Mouse (Mus musculus): ENCODE data around the gene Sos2.

The Sos2 gene

DNA sequence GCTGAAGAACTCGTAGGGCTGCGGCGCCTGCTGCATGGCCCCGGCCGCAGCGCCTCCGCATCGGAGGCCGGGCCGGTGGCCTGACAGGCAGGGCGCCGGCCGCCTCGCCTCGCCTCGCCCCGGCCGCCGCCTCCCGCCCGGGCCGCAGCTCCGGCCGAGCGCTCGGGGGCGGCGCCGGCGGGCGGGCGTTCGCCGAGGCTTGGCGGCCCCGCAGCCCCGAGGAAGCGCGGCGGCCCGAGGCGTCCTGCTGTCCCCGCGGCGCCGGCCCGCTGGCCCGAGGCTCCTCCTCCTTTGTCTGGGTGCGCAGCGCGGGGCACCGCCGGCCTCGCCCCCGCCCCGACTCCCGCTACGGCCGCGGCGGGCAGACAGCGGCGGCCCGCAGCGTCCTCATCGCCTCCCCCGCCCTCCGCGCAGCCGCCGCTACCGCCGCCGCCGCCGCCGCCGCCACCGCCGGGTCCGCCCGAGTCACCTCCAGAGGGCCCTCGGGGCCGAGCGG is at the start of gene Sos2:
Gene Sos2, minus strand, starts transcription at position 287 of the 496 bp plus-strand sequence.
- in situ Hi-C loops (cut with MboI, MseI): loop anchor here in 1 of 2 experiments (5.0 kb wide), 1 partner anchor 314 kb away; no protein-coding TSS in a partner anchor

DNA sequence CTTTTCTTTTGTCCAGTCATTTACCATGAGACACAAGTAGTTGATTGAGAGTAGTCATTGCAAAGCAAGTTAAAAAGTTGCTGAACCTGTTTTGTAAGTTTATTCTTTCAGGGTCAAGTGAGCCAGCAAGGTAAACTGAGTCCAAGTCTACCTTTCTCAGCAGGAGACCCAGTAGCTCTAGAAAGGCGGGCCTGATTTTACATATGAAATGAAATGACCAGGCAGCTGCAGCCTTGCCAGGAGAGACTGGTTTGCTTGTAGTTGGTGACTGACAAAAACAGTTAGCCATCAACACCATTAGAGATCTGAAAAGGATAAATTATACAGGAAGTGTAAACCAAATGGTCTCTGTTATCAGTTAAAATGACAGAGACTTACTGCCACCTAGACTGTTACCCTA is 48.7 kb upstream of the Sos2 start:
- in situ Hi-C loops (cut with MboI, MseI): no loop called here

DNA sequence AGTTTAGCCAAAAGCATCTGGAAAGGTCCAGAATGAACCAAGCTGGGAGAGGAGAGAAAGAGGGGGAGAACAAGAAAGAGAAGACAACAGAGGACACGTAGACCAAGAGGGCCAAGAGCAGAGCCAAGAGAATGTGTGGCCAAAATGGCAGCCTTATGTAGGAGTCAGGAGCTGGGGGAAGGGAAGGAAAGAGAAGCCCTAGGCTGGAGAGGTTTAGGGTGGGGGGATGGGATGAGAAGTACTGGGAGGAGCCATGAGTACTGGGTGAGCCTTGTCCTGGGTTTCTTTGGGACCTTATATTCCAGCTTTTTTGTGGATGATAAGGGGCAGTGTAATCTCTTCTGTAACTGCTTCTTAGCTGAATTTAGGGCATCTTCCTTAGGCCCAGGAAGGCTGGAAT is 47.6 kb upstream of the Sos2 start:
- in situ Hi-C loops (cut with MboI, MseI): no loop called here

DNA sequence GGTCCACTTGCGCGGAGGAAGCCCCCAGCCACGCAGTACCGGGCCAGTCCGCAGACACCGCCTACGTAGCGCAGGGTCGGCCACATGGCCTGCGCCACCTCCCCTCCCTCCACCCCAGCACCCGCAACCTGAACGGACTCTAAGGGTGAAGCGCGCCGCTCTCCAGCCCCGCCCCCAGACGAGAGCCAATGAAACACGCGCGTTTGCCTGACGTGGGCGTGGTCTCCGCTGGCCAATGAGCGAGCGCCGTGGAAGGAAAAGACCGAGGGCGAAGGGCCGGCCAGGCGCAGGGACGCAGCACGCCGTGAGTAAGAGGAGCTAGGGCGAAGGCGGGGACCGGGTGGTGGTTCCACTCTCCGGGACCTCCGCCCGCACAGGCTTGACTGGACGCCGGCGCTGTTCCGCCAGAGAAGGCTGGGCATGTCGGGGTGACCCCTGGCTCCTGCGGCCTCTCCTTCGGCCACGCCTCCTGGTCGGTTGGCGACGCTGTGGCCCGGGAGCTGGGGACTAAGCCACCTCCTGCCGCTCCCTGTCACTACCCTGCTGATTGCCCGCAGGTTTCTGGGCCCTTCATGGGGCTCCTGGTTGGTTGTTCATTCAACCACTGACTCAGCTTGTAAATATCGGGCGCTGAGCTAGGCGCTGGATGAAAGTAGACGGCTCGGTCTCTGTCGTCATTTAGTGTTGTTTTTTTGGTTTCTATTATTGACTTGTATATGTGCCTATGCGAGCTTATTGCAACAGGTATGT is 43.2 kb upstream of the Sos2 start, which contains the start of the genes L2hgdh and Atp5s:
Gene L2hgdh, minus strand, starts transcription at position 163 of the 750 bp plus-strand sequence.
Gene Atp5s, plus strand, starts transcription at position 240 of the 750 bp plus-strand sequence.
- in situ Hi-C loops (cut with MboI, MseI): no loop called here

DNA sequence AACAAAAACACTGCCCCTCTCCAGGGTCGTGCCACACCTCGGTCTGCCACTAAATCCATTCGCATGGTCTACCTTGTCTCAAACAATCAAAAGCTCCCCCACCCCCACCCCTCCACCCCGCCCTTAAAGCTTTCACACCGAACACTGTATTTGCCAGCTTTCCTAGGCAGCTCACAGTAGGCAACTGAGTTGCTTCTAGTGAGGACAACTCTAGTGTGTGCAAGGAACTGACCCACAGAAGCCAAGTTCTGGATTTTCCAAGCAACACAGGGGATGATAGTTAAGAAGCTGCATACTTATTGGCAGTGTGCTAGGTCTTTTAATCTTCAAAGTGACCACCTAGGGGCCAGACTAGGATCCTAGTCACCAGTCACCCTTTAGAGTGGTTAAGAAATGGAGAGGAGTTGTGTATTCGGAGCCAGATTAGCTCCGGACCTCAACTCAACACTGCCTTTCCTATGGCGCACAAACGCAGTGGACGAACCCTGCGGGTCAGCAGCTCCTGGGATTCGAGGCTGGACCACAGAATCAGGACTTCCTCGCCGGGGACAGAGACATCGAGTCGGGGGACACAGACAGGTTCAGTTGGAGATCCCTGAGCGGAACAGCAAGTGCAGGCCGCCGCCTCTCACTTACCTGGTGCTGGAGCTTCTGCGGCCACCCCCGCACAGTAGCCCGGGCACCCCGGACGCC is 42.5 kb upstream of the Sos2 start:
- in situ Hi-C loops (cut with MboI, MseI): no loop called here

DNA sequence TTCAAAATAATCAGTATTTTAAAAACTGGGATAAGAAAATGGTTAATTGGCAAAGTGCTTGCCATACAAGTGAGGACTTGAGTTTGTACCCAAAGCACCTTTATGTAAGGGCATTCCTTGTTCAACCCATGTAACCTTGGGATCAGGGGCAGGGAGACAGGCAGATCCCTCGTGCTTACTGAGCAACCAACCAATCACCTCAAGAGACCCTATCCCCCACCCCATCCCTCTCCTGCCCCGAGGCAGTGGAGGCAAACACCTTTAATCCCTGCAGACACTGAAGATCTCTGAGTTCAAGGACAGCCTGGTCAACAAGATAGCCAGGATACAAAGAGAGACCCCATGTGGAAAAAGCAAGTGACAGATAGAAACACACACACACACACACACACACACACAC is 41.7 kb upstream of the Sos2 start:
- in situ Hi-C loops (cut with MboI, MseI): no loop called here

DNA sequence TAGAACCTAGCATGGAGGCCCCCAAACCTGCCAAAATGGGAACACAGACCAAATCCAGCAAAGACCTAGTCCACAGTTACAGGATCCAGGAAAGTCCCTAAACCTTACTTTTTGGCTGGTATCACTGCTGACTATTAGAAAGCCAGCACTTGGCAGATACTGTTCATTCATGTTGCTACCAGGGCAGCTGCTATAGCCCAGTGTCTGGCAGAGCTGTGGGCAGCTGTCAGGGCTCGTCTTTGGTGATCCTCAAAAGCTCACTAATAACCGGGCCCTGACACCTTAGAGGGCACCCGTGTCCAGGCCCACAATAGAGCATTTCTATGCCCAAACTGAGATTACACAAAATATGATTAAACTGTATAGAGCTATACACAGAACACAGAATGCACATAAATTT is 41.2 kb upstream of the Sos2 start:
- in situ Hi-C loops (cut with MboI, MseI): no loop called here

DNA sequence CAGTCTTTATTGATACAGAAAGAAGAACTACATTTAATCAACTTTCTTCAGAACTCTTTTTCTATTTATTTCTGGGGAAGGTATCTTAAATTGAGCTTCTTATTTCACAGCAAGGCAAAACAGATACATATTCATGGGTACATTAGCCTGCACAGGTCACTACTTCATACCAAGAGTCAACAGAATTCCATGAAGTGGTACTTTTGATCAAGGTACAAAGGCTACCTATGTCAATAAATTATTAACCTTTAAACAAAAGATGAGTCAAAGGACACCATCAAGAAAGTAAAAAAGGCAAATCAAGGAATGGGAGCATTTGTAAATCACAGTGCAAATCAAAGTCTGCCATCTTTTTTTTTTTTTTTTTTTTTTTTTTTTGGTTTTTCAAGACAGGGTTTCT is 32.0 kb upstream of the Sos2 start:
- in situ Hi-C loops (cut with MboI, MseI): no loop called here

DNA sequence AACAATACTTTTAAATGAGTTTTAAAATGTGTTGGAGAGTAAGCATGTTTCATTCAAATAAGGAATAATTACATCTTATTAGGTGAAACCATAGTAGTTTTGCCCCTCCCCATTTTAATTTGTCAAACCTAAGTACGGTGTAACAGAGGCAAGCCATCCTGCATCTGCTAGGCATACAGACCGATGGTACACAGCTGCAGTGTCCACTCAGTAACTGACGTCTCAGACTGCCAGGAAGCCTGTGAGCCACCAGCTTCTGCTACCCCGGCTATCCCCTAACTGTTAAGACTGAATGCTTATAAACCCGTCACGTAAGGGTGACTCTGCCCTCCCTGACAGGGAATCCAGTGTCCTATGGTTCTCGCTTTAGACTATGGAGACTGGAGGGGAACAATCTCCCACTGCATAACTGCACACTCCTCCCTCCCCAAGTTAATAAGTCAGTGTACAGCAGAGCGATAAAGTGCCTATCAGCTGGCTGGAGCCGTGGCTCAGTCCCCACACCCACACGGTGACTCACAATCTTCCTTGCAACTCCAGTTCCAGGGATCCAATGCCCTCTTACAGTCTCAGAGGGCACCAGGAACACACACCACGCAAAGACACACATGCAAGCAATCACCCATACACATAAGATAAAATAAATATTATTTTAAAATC is 23.3 kb upstream of the Sos2 start:
- in situ Hi-C loops (cut with MboI, MseI): loop anchor here in 1 of 2 experiments (5.0 kb wide), 1 partner anchor 97 kb away; no protein-coding TSS in a partner anchor

DNA sequence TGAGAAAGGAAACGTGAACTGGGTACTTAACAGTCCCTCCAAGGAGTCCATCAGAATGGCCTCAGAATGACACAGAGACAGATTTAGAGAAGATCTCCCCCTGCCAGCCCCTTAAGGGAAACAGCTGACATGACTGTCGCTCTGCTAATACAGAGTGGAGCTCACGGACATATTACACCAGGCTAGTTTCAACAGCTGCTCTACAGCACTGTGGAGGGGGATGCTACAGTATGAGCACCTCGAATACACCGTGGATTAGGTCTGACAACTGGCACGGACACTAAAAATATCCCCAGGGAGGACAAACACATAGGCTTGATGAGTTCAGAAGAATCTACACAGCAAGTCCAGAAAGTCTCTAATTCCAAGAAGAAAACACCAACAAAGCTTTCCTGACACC is 16.7 kb upstream of the Sos2 start:
- in situ Hi-C loops (cut with MboI, MseI): loop anchor here in 1 of 2 experiments (10.0 kb wide), 1 partner anchor 364 kb away; no protein-coding TSS in a partner anchor

DNA sequence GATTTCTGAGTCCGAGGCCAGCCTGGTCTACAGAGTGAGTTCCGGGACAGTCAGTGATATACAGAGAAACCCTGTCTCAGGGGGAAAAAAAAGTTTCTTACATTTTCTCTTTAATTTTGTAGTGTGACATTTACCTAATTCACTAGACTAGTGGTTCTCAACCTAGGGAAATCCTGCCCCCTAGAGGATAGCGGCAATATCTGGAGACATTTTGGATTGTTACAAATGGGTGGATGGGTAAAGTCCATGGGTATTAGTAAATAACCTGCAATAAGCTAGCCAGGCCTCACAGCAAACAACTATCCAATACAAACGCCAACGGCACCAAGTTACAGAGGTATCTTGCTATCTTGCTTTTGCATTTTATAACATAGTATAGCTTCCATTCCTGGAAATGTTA is 15.1 kb upstream of the Sos2 start:
- in situ Hi-C loops (cut with MboI, MseI): loop anchor here in 1 of 2 experiments (10.0 kb wide), 1 partner anchor 362 kb away; no protein-coding TSS in a partner anchor

DNA sequence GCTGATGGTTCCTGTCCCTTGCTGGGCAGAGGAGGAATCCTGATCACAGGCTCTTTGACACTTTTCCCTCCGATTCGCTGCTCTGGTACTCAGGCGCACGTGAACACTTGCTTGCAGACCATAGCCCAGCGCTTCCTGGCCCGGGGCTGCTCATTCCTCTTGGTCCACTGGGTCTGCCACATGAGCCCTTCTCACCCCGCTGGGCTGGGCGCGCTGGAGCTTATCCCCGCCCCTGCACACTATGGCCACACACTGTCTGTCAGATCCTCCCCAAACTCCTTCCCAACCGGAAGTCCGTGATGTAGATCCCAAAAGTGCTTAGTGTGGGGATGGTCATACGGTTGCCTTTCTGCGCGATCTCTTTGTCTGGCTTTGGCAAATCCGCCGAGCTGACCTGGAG is 11.8 kb upstream of the Sos2 start:
- in situ Hi-C loops (cut with MboI, MseI): loop anchor here in 1 of 2 experiments (10.0 kb wide), 1 partner anchor 359 kb away; no protein-coding TSS in a partner anchor

DNA sequence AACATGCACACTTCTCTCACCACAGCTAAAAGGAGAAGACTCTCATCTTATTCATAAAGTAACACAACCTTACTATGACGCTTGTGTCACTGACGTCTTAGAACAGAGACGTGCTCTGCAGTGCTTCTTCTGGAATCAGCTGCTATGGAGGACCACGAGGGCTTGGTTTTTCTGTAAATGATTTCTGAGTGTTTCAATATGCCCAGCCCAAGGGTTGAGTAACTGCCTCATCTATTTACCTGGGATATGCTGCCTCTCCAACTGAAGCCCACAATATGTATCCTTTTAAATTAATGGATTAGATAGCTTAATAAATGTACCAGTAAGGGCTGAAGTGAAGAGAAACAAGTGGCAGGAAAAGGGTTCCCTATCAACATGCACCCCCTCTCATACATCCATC is 9.1 kb upstream of the Sos2 start:
- in situ Hi-C loops (cut with MboI, MseI): loop anchor here in 1 of 2 experiments (10.0 kb wide), 1 partner anchor 356 kb away; no protein-coding TSS in a partner anchor

DNA sequence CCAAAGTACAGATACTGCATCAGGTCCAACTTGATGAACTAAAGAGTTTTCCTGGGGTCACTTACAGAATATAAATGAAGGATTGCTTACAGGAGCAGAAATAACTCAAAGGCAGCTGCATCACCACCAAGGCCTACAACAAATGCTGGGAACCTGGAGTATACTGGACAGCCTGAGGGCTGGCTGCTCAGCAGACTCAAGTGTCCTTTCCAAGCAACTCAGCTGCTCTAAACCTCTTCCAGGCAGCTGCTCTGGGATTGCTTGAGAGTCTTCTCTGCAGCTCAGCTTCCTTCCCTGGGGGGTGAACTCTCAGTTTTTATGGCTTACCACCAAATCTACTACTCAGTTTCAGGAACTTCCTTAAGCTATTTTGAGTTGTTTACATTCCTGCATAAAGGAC is 7.4 kb upstream of the Sos2 start:
- in situ Hi-C loops (cut with MboI, MseI): no loop called here

DNA sequence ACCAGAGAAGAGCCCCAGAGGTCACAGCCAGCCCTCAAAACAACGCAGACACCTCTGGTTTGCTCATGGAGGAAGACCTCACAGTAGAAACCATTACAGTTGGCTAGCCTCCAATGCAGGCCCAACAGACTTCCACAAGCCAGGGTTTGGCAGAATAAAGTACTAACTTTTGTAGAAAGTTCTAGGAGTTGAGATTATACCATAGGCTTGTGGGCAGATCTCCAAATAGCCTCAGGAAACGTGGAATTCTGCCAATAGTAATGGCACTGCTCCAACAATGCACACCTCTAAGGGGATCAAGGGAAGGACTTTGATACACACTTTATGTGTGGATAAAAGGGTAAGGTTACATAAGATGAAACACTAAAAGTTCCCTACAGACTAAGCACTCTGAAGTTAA is 6.7 kb upstream of the Sos2 start:
- in situ Hi-C loops (cut with MboI, MseI): no loop called here

DNA sequence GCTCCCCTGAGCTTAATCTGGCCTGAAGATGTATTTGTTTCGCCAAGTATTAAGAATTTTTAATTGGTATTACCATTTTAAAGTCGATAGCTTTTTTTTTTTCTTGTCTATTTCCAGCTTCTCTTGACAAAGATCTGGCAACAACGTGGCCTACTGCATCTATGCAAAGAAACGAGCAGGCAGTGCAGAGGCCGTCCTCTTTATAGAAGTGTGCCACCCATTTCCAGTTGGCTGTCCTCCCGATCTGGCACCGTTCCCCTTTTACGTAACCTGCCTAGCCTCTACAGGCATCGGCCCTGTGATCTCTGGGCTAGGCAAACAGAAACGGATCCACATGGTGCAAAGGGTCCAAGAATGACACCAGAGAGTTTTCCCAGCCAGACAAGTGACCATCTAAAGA is 1.9 kb upstream of the Sos2 start:
- in situ Hi-C loops (cut with MboI, MseI): loop anchor here in 1 of 2 experiments (5.0 kb wide), 1 partner anchor 316 kb away; no protein-coding TSS in a partner anchor

DNA sequence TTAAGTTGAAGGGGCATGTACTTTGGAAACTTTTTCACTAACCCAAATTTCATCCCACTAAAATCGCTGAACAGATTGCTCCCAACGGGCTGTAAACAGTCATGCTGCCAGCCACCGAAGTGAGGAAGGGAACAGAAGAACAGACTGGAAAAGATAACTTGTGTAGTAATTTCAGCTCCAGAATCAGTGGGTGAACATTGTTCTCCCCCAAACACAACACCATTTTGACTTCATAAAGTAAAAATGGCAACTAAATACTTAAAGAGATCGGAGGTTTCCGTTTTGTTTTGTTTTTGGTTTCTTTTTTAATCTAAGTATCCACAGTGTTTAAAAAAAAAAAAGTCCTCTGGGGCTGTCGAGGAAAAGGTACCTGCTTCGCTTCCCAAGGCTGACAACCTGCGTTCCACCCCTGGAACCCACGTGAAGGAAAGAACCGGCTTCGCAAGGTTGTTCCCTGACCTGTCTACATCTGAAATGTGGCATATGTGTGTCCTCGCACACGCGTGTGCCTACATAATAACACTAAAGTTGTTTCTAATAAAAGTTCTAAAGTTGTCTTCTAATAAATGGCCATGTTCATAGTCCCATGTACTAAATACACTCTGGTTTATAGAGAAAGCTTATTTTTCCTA is 1.3 kb upstream of the Sos2 start:
- in situ Hi-C loops (cut with MboI, MseI): loop anchor here in 1 of 2 experiments (5.0 kb wide), 1 partner anchor 316 kb away; no protein-coding TSS in a partner anchor

DNA sequence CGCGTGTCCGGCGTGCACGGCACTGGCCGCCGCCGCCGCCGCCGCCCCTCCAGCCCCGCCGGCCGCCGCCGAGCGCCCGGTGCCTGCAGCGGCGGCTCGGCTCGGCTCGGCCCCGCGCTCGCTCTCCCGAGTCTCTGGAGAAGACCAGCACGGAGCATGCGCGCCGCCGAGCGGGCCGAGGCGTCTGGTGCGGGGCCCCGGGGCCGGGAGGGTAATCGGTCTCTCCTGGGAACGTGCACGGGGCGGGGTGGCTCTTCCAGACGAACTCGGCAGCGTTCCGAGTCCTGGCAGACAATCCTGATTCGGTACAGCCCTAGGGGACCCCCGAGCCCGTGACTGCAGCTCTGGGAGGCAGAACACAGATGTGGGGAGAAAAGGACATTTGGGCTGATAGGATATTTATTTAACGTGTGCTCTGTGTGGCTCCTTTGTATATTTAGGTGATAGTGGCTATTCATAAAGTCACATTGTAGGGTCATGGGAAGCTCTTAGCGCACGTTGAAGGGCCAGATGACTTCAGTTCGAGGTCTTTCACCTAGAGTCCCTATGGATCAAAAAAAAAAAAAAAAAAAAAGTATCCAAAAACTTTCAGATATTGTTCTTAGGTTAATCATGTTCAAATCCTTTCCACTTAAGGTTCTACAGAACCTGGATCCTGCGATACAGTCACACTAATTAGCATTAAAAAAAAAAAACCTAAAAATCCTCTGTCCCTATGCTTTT is 574 bp upstream of the Sos2 start:
- in situ Hi-C loops (cut with MboI, MseI): loop anchor here in 1 of 2 experiments (5.0 kb wide), 1 partner anchor 315 kb away; no protein-coding TSS in a partner anchor

DNA sequence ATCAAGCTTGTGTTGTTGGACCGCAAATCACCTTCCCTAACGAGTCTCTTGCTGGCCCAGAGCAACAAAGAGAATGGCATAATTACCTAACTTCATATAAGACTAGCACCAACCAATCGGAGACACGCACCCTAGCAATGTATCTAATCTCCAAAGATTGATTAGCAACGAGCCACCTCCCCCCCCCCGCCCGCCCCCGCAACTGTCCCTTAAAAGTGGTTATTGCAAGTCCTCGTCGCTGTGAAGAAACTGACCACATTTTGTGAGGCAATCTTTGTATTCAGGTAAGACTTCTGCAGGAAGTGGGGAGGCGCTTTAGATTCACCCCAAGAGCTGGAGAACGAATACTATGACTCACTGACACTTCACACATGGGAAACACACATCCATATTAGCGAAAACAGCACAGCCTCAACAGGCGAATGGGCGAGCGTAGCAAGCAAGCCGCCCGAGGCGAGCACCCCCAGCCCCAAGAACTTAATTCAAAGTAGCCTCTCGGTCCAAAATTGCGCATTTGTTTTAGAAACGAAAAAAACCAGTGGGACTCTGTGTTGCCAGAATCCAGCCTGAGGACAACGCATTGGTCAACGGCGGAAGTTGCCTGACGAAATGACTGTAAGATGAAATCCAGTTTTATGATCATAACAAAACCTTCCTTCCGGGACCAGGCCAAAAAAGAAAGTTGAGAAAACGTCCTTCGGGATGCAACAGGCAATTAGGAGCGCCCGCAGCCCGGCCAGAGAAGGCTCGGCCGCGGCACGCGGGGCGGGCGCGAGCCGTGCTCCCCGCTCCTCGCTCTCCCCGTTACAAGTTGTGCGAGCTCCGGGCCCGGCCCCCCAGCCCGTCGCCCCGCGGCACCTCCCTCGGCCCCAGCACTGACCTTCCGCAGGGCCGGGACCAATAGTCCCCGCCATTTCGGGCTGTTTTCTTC is 752 bp downstream of the Sos2 start:
- in situ Hi-C loops (cut with MboI, MseI): loop anchor here in 1 of 2 experiments (5.0 kb wide), 1 partner anchor 314 kb away; no protein-coding TSS in a partner anchor

All from T-helper 17 cell (primary cell).